Mouse (Mus musculus): ENCODE results near the gene Hltf.

DNA sequence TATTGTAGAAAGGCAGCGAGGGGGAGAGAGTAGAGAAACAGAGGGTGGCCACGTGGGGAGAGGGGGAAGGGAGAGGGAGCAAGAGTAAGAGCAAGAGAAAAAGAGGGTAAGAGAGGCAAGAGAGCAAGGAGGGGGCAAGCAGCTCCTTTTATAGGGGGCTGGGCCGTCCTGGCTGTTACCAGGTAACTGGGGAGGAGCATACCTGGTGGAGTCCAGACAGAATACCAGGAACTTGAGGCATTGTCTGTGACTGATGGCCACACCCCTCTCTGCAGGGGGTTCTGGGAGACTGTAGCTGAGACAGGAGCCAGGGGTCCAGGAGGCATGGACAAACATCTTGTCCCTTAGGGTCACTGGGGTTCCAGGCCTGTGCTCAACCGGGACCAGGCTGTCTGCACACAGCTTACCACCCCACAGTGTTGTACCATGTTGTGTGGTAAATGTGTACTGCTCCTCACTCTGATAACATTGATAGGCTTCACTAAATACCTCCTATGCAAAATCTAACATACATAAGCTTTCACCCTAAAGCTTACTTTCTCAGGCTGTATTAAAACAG is 62.2 kb downstream of the Hltf start:
- no peak for TF ChIP-seq CTCF (IDR thresholded peaks at IDR 0.05; ENCODE audit: low read depth)
- TF ChIP-seq EP300 (IDR thresholded peaks at IDR 0.05; ENCODE audit: low read depth) = no peak
